Mouse (Mus musculus) C2C12 (cell line): ENCODE measurements at regions not wholly inside any gene's neighbourhood (a gene's known extent, or its start where the extent isn't known, plus 50 kb on each side); places are given as distances from the start of the nearest gene placed in this dataset.

Experiments used
- CTCF ChIP-seq: IDR thresholded peaks from one replicate; pipeline ENCODE4 v1.5.1; 2011; ENCODE audit not compliant: control insufficient read depth, insufficient read depth, insufficient read length
- MAX ChIP-seq: IDR thresholded peaks from one replicate; pipeline ENCODE4 v1.6.1; 2011; ENCODE audit warnings: mild to moderate bottlenecking, control low read depth
- USF1 ChIP-seq: IDR thresholded peaks from one replicate; pipeline ENCODE4 v1.6.1; 2011; ENCODE audit warnings: low read depth, mild to moderate bottlenecking, control low read depth, moderate library complexity

DNA sequence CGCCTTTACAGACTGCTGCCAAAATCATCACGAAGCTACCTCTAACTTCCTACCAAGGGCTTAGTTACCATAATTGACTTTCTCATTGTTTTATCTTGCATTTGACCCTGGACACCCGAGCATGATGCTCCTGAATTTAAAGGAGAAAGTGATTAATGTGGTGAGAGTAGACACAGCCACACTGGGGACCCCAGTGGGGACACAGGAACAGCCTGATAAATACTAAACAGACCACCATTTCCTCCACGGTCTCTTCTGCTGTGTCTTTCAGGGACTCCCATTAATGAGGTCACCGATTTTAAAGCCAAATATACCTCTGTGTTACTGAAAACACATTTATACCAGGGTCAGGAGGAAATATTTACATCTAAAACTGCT lies 235.2 kb upstream of the Slc7a11 start:
- TF ChIP-seq CTCF (no peak), MAX (no peak), USF1 (no peak)
